Mouse (Mus musculus) small intestine, adult 2 months (tissue): ENCODE results near the gene Vps13a. TPM values are rescaled to one million over a fixed set of nuclear protein-coding genes. Genes with fewer than 3 reads are reported as not detected.
"Not testable (repeated sequence)": the region's sequence is repeated elsewhere in the genome, so short reads cannot be mapped to it uniquely, and the experiment has no call there.

Experiments
- H3K27ac ChIP-seq: fragments of 200-500 bp; 2 replicates; pipeline ENCODE4 v1.5.1; 2012; ENCODE audit warnings: low read depth, low read length, control low read depth, inconsistent platforms; ENCODE audit not compliant: insufficient read depth
- H3K27me3 ChIP-seq: fragments of 200-500 bp; 2 replicates; pipeline ENCODE4 v1.6.1; 2012; ENCODE audit warnings: mild to moderate bottlenecking, moderate library complexity, low read length, inconsistent platforms; ENCODE audit not compliant: control insufficient read depth, insufficient read depth
- H3K36me3 ChIP-seq: fragments of 200-500 bp; 2 replicates; pipeline ENCODE4 v1.6.1; 2012; ENCODE audit warnings: mild to moderate bottlenecking, low read length, control low read depth, inconsistent platforms; ENCODE audit not compliant: control insufficient read depth, insufficient read depth
- H3K4me1 ChIP-seq: fragments of 200-500 bp; 2 replicates; pipeline ENCODE4 v1.6.1; 2012; ENCODE audit warnings: low read length, inconsistent platforms, mixed read lengths; ENCODE audit not compliant: control insufficient read depth, insufficient read depth, insufficient read length
- H3K4me3 ChIP-seq: fragments of 200-500 bp; 2 replicates; pipeline ENCODE4 v1.5.1; 2012; ENCODE audit warnings: low read depth, mild to moderate bottlenecking, control low read depth, inconsistent platforms, low read length, moderate library complexity
- CTCF ChIP-seq: fragments of 200-500 bp; IDR thresholded peaks from 2 replicates; pipeline ENCODE4 v1.5.1; 2012; ENCODE audit warnings: low read depth, mild to moderate bottlenecking, control low read depth, inconsistent platforms, low read length, moderate library complexity, mixed read lengths; ENCODE audit not compliant: insufficient replicate concordance, insufficient read length; ENCODE audit errors: extremely low read depth
- POLR2A ChIP-seq: fragments of 200-500 bp; IDR thresholded peaks from 2 replicates; pipeline ENCODE4 v1.6.1; 2012; ENCODE audit warnings: low read depth, mild to moderate bottlenecking, control low read depth, inconsistent platforms, low read length, moderate library complexity
- whole genome bisulfite sequencing: fragments of 180-500 bp; shearing (Covaris S2); methylation state at CpG from one replicate; pipeline ENCODE4 v1.1.7; 2018; 5-methylcytosine and 5-hydroxymethylcytosine counted together
- polyA plus RNA-seq: library from polyadenylated mRNA; depleted of rRNA; stranded (reverse); fragments of >200 nt; gene quantifications from 2 replicates; pipeline ENCODE4 v1.2.3, GENCODE M21; 2012

Vps13a gene
- polyA plus RNA-seq, 1 experiment = 0.84 TPM

DNA sequence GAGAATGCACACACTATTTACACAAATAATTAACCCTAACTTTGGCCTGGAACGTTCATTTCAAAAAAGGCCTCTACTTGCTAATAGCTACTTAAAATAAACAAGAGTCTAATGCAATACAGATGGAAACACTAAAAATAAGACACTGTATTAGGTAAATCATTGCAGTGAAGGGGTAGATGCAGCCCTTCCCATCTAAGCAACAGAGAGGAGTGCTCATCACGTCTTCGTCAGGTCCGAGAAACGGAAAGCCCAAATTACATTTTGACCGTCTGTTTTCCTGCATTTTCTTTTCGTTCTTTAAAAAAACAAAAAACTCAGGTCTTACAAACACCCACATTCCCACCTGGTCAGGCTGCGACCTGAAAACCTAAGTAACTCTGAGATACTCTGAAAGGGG lies 947 bp downstream of the Vps13a start:
- no peak for TF ChIP-seq CTCF
- TF ChIP-seq POLR2A = no peak
- Histone ChIP-seq H3K4me1 (no peaks in the 10 kb centered on the region; the same call in 1 of the 2 replicates), H3K27ac (peak overlapping the region; percentile 1; the same call in 1 of the 2 replicates), H3K27me3 (no peaks in the 10 kb centered on the region; the same call in 1 of the 2 replicates), H3K4me3 (peak overlapping the region; percentile 85), H3K36me3 (no peaks in the 10 kb centered on the region)
- WGBS = 6% methylated on average over 8 of the region's 8 CpGs

DNA sequence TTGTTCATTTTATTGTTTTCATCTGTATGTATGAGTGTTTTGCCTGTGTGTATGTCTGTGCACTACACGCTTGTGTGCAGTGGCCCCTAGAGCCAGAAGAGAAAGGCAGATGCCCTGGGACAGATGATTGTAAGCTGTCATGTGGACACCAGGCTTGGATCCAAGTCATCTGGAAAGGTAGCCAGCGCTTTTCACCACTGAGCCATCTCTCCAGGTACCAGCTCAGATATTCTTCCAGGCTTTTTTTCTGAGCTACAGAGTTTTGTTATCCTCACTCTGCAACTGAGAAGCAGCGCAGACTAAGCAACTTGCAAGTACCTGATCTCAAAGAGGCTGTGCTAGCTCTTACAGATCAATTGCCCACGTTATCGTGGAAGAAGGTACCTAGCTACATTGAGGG lies 1.5 kb downstream of the Vps13a start:
- TF ChIP-seq POLR2A (no peak), CTCF (no peak)

DNA sequence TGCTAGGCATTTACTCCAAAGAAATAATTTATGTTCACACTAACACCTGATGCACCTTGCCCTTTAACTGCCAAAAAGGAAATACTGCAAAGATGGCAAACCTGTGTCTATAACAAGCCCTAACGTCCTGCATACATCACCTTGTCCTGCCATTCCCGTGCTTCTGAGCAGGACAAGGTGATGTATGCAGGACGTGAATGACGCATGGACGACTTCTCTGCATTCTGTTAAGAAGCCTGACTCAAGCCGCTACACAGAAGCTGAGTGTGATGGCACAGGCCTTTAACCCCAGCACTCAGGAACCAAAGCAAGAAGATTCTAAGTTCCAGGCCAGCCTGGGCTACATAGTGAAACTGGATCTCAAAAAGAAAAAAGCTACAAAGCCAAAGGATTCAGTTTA lies 2.2 kb downstream of the Vps13a start:
- Histone ChIP-seq H3K27ac (no peak overlapping the region), H3K4me1 (peaks cover 4% of the 10 kb centered on the region; the same call in 1 of the 2 replicates), H3K36me3 (no peaks in the 10 kb centered on the region), H3K4me3 (no peak overlapping the region), H3K27me3 (no peaks in the 10 kb centered on the region; the same call in 1 of the 2 replicates)
- WGBS = 31% methylated on average over 6 of the region's 6 CpGs
- TF ChIP-seq CTCF (no peak), POLR2A (no peak)

More for the DNA sequence above, 1.5 kb downstream of the Vps13a start:
- no peaks in the 10 kb centered on the region; the same call in 1 of the 2 replicates for H3K4me1 ChIP-seq
- no peak overlapping the region for H3K27ac ChIP-seq
- H3K27me3 ChIP-seq = no peaks in the 10 kb centered on the region; the same call in 1 of the 2 replicates
- H3K4me3 ChIP-seq = no peak overlapping the region
- whole genome bisulfite sequencing = 32% methylated on average over 5 of the region's 5 CpGs
- no peaks in the 10 kb centered on the region for H3K36me3 ChIP-seq

- 56% methylated on average over 3 of the region's 3 CpGs for WGBS
- Histone ChIP-seq H3K4me3 (no peak overlapping the region), H3K27ac (no peak overlapping the region), H3K27me3 (no peaks in the 10 kb centered on the region; the same call in 1 of the 2 replicates), H3K4me1 (peaks cover 4% of the 10 kb centered on the region; the same call in 1 of the 2 replicates), H3K36me3 (no peaks in the 10 kb centered on the region)
- TF ChIP-seq POLR2A (no peak), CTCF (no peak)
These were observed 2.8 kb downstream of the Vps13a start for GRCm38 (mm10) chr19:16777901-16778300.

GRCm38 (mm10) chr19:16777391-16777790 lies 3.3 kb downstream of the Vps13a start:
- H3K27me3 ChIP-seq, H3K4me1 ChIP-seq, H3K4me3 ChIP-seq, H3K27ac ChIP-seq, H3K36me3 ChIP-seq: not testable (repeated sequence)

DNA sequence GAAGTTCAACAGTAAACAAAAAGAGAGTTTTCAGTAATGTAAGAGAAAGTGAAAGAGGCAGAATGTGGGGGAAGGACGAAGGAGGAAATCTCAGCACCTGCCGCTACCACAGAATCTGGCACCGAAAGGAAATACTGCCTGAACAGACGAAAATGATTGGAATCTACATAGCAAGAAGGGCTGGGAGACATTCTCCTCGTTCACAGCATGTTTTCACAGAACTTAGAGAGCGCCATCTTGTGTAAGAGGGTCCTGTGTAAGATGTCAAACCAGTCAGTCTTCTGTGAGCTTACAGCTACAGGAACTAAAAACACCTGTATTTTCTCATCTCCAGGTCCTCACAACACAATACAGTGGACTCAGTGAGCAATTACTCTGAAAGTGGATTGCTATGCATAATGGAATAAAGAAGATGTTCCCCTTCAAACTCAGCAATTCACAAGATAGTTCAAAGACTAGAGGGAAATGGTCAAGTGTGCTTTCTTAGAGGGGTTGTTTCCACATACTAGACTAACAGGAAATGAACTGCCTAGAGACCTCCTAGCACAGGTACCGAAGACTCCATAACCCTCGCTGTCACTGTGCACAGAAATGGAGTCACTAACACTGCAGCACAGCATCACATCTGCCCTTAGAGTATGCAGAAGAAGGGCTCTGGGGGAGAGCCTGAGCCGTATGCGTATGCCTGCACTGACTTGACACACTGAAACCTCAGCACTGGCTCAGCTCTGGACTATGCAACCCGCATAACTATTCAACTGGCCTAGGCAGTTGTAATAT lies 7.3 kb downstream of the Vps13a start:
- no peak for TF ChIP-seq POLR2A
- no peak for TF ChIP-seq CTCF
- Histone ChIP-seq H3K4me3 (peak overlapping the region; percentile 17; the same call in 1 of the 2 replicates), H3K27ac (peak overlapping the region; percentile 47; the same call in 1 of the 2 replicates), H3K27me3 (no peaks in the 10 kb centered on the region), H3K36me3 (no peaks in the 10 kb centered on the region), H3K4me1 (peaks cover 4% of the 10 kb centered on the region; the same call in 1 of the 2 replicates)
- WGBS = 19% methylated on average over 11 of the region's 11 CpGs

DNA sequence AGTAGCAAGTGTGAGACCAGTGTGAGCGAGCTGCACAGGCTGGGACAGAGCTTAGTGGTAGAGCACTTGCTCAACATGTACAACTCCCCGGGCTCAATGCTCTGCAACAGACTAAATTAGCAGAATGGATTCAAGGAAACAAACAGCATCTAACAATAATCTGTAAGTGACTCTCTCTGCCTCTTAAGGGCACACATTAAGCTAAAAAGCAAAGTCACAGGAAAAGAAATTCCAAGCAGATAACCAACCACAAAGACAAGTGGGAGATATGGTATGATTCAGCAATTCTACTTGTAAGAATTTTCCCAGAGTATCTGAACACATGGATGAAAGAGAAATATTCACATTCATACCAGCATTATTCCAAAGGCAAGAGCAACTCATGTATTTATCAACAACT lies 13.3 kb downstream of the Vps13a start:
- Histone ChIP-seq H3K27ac (no peak overlapping the region), H3K36me3 (no peaks in the 10 kb centered on the region), H3K4me1 (peaks cover 4% of the 10 kb centered on the region; the same call in 1 of the 2 replicates), H3K4me3 (no peak overlapping the region), H3K27me3 (no peaks in the 10 kb centered on the region)
- 79% methylated on average over 2 of the region's 2 CpGs for WGBS
- TF ChIP-seq POLR2A (no peak), CTCF (no peak)

GRCm38 (mm10) chr19:16757439-16757838 lies 23.3 kb downstream of the Vps13a start:
- WGBS = 82% methylated on average over 9 of the region's 9 CpGs
- H3K27me3 ChIP-seq, H3K4me1 ChIP-seq, H3K27ac ChIP-seq, H3K4me3 ChIP-seq, H3K36me3 ChIP-seq: not testable (repeated sequence)
